In the genomic region with DNA sequence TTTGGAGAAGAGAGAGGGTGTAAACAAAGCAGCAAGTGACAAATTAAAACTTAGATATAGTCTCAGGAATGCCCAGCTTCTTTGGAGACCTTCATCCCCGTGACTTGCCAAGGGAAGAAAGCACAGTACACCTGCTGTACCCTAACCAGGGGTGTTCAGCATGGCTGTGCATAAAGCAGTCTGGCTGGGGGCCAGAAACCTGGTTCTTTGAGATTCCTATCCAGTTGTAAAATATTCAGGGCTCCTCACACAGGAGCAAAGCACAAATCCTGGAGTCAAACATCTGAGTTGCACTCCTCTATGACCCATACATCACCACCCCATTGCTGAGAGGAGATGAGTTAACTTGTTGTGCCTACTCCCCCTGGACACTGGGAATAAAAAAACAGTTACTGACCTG, we compare ENCODE assay signal across 7 mouse cellular contexts. TPM values are rescaled to one million over a fixed set of nuclear protein-coding genes. Genes with fewer than 3 reads are reported as not detected.
A peak's percentile ranks its signal among the peaks of the same experiment; 100 is the strongest.
DNase-seq lines count a peak whose midpoint lies in the region; ATAC-seq and TF ChIP-seq lines count a peak whose summit lies in the region.

No protein-coding gene starts in this region.

- no peaks in the 10 kb centered on the region for H3K9me3 ChIP-seq in heart, postnatal 0 days (replicated peaks; ENCODE audit: control insufficient read depth, low read length)

- H3K4me1 ChIP-seq in heart, postnatal 0 days (ENCODE audit: control insufficient read depth, insufficient read depth) = peaks cover 14% of the 10 kb centered on the region

- peak overlapping the region; percentile 65; the same call in 1 of the 2 replicates for H3K9ac ChIP-seq in heart, postnatal 0 days (replicated peaks; ENCODE audit: low read depth, low read length)

- H3K4me3 ChIP-seq in heart, postnatal 0 days (ENCODE audit: low read depth, low read length) = peak overlapping the region; percentile 78; the same call in 1 of the 2 replicates

- H3K27me3 ChIP-seq in heart, postnatal 0 days (ENCODE audit: control insufficient read depth, insufficient read depth, low read length) = no peaks in the 10 kb centered on the region

- H3K36me3 ChIP-seq in heart, postnatal 0 days (replicated peaks; ENCODE audit: control insufficient read depth, insufficient read depth, low read length) = no peaks in the 10 kb centered on the region

- no peak for TF ChIP-seq CTCF in heart, postnatal 0 days (IDR thresholded peaks at IDR 0.05; ENCODE audit: low read depth)

- TF ChIP-seq EP300 in heart, postnatal 0 days (IDR thresholded peaks at IDR 0.05; ENCODE audit: low read depth) = no peak

- intact Hi-C loops in heart, postnatal 25 days (cut with DNase I) = no loop called here

- peak overlapping the region; percentile 89; the same call in 1 of the 2 replicates for H3K27ac ChIP-seq in heart, postnatal 0 days (ENCODE audit: low read depth)

- no peak for DNase-seq in heart, postnatal 0 days (ENCODE audit: low spot score)
- DNase-seq in heart, postnatal 25 days (ENCODE audit: low spot score) = no peak
- DNase-seq in urinary bladder, postnatal 14 days (ENCODE audit: low spot score) = peak; percentile 62
- DNase-seq in urinary bladder, postnatal 10 days (ENCODE audit: low spot score) = no peak
- DNase-seq in kidney, postnatal 25 days = peak; percentile 94 to 97
- no peak for DNase-seq in retina, embryonic 14.5 days (ENCODE audit: low spot score)
- no peak for DNase-seq in thymus, postnatal 25 days

- no peak for ATAC-seq in heart, postnatal 0 days (ENCODE audit: insufficient read depth, low read depth)

- peak overlapping the region; percentile 63 for H3K4me2 ChIP-seq in heart, postnatal 0 days (ENCODE audit: low read depth, low read length)

- WGBS in heart, postnatal 0 days = 70% methylated on average over 1 of the region's 1 CpGs

RNA-seq across cellular contexts. Expression of gene Ostf1, which starts 2.0 kb away (rescaled TPM):
- 81.7 and 82.7 TPM in 2 replicates for total RNA-seq in heart, postnatal 0 days (2014; rRNA removed; ENCODE audit: low replicate concordance)
- polyA plus RNA-seq in heart, postnatal 0 days (2015; fragmentation: Nextera tagmentation; extraction: Ambion mirVana) = 89.2 and 89.3 TPM in 2 replicates
- 10 to 100 TPM; 38.1 to 41.2 TPM for total RNA-seq in heart, postnatal 25 days (2021)

RNA-seq across cellular contexts. Expression of gene Nmrk1, which starts 2.2 kb away (rescaled TPM):
- 1.6 and 13.8 TPM in 2 replicates for total RNA-seq in heart, postnatal 0 days (2014; rRNA removed; ENCODE audit: low replicate concordance)
- polyA plus RNA-seq in heart, postnatal 0 days (2015; fragmentation: Nextera tagmentation; extraction: Ambion mirVana) = 6.7 TPM in 2 replicates
- total RNA-seq in heart, postnatal 25 days (2021) = 1 to 10 TPM; 2.4 to 2.8 TPM

RNA-seq across cellular contexts. Expression of gene Carnmt1, which starts 41.0 kb away (rescaled TPM):
- 15.3 and 24.6 TPM in 2 replicates for total RNA-seq in heart, postnatal 0 days (2014; rRNA removed; ENCODE audit: low replicate concordance)
- 28.6 and 30.9 TPM in 2 replicates for polyA plus RNA-seq in heart, postnatal 0 days (2015; fragmentation: Nextera tagmentation; extraction: Ambion mirVana)
- 10 to 100 TPM; 31.0 to 33.3 TPM for total RNA-seq in heart, postnatal 25 days (2021)

Comparison
In these comparisons a context has a peak if more than half of its experiments do, and no peak if none do; other contexts are left out.
1. DNase-seq: peak in urinary bladder, postnatal 14 days (single experiment) and kidney, postnatal 25 days (2 of 2); none in heart, postnatal 0 days (single experiment), heart, postnatal 25 days (single experiment), urinary bladder, postnatal 10 days (single experiment), retina, embryonic 14.5 days (single experiment) and thymus, postnatal 25 days (single experiment).